Mouse (Mus musculus) limb, embryonic 12.5 days (tissue): ENCODE measurements at regions not wholly inside any gene's neighbourhood (a gene's known extent, or its start where the extent isn't known, plus 50 kb on each side); places are given as distances from the start of the nearest gene placed in this dataset.

Experiments
- ATAC-seq: fragments of 200-750 bp; cut with Nextera tagmentation; 2 replicates; pipeline ENCODE4 v1.8.0; 2017; ENCODE audit warnings: low read depth, moderate TSS enrichment; ENCODE audit not compliant: insufficient number of reproducible peaks, insufficient read depth, low FRiP score, low TSS enrichment
- H3K27ac ChIP-seq: fragments of 300-500 bp; sonication (generic); 2 replicates; pipeline ENCODE4 v1.5.1; 2016; ENCODE audit warnings: mild to moderate bottlenecking, moderate library complexity
- H3K27me3 ChIP-seq: fragments of 300-500 bp; sonication (generic); 2 replicates; pipeline ENCODE4 v1.6.1; 2016; ENCODE audit warnings: mild to moderate bottlenecking, moderate library complexity
- H3K36me3 ChIP-seq: fragments of 300-500 bp; sonication (generic); 2 replicates; pipeline ENCODE4 v1.6.1; 2016; ENCODE audit warnings: mild to moderate bottlenecking, moderate library complexity
- H3K4me1 ChIP-seq: fragments of 300-500 bp; sonication (generic); replicated peaks from 2 replicates; pipeline ENCODE4 v1.6.1; 2016
- H3K4me2 ChIP-seq: fragments of 300-500 bp; sonication (generic); 2 replicates; pipeline ENCODE4 v1.6.1; 2016; ENCODE audit warnings: mild to moderate bottlenecking, moderate library complexity
- H3K4me3 ChIP-seq: fragments of 300-500 bp; sonication (generic); replicated peaks from 2 replicates; pipeline ENCODE4 v1.5.1; 2016; ENCODE audit warnings: mild to moderate bottlenecking
- H3K9ac ChIP-seq: fragments of 300-500 bp; sonication (generic); replicated peaks from 2 replicates; pipeline ENCODE4 v1.6.1; 2016; ENCODE audit warnings: mild to moderate bottlenecking, moderate library complexity
- H3K9me3 ChIP-seq: fragments of 300-500 bp; sonication (generic); 2 replicates; pipeline ENCODE4 v1.6.1; 2016; ENCODE audit warnings: mild to moderate bottlenecking, moderate library complexity
- WGBS: fragments of 180-500 bp; shearing (Covaris S2); methylation state at CpG from one replicate; pipeline ENCODE4 v1.1.7; 2016; 5-methylcytosine and 5-hydroxymethylcytosine counted together

GRCm38 (mm10) chr16:76765536-76765935, 248.0 kb upstream of the Usp25 start:
- Histone ChIP-seq H3K4me2 (peak overlapping the region; percentile 23), H3K9me3 (no peaks in the 10 kb centered on the region), H3K27ac (no peak overlapping the region), H3K9ac (no peak overlapping the region), H3K36me3 (no peaks in the 10 kb centered on the region), H3K4me3 (no peak overlapping the region), H3K4me1 (peaks cover 9% of the 10 kb centered on the region; the same call in 1 of the 2 replicates), H3K27me3 (no peaks in the 10 kb centered on the region)
- WGBS: 11% methylated on average over 7 of the region's 7 CpGs
- ATAC-seq: no peak

DNA sequence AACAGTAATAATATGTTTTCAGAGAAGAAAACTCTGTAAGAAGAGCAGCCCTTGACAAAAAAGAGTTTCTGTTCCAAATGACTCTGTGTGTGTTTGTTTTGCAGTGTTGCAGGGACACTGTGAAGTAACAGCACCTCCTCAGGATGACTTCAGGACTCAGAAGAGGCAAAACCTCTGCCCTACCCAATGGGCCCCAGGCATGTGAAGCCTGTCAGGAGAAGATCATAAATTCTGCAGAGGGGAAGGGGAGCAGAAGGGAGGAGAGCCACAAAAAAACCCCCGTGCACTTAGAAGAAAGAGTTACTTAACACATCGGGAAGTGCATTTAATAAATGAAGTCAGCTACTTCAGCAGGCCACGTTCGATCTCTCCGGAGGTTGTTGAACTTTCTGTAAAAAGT, 248.5 kb upstream of the Usp25 start:
- H3K36me3 ChIP-seq: no peaks in the 10 kb centered on the region
- H3K4me2 ChIP-seq: peak overlapping the region; percentile 23
- WGBS: 18% methylated on average over 5 of the region's 5 CpGs
- H3K9ac ChIP-seq: no peak overlapping the region
- ATAC-seq: no peak
- H3K4me1 ChIP-seq: peaks cover 9% of the 10 kb centered on the region; the same call in 1 of the 2 replicates
- no peak overlapping the region for H3K4me3 ChIP-seq
- H3K9me3 ChIP-seq: no peaks in the 10 kb centered on the region
- no peak overlapping the region for H3K27ac ChIP-seq
- H3K27me3 ChIP-seq: no peaks in the 10 kb centered on the region

DNA sequence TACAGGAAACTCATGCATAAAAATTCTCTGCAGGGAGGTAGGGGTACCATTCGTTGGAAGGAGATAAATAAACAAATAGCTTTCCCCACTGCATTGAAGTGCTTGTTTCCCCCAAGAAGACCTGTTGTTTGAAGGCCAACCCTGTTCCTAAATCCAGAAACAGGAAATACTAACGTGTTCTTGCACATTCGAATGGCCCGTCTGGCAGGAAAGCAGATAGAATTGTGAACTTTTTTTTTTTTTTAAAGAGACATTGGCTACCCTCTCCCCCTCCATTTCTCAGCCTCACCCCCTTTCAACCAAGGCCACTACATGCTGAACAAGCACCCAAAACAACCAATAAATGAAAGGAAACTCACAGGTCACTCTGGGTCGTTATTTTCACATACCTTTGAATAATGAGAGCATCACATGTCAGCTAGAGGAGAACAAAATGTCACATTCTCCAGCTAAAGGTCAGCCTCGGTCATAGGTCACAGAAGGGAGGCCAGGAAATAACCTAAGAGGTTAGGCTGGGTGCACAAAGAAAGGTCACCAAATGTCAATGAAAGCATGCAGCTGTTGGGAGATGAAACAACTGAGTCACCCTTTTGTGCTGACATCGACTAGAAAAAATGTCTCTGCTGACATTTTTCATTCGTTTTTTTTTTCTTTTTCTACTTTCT, 250.8 kb upstream of the Usp25 start:
- H3K4me2 ChIP-seq: no peak overlapping the region
- no peaks in the 10 kb centered on the region for H3K9me3 ChIP-seq
- H3K9ac ChIP-seq: no peak overlapping the region
- H3K4me3 ChIP-seq: no peak overlapping the region
- H3K27me3 ChIP-seq: no peaks in the 10 kb centered on the region
- H3K27ac ChIP-seq: no peak overlapping the region
- peaks cover 9% of the 10 kb centered on the region; the same call in 1 of the 2 replicates for H3K4me1 ChIP-seq
- ATAC-seq: no peak
- H3K36me3 ChIP-seq: no peaks in the 10 kb centered on the region
- WGBS: 6% methylated on average over 8 of the region's 8 CpGs

DNA sequence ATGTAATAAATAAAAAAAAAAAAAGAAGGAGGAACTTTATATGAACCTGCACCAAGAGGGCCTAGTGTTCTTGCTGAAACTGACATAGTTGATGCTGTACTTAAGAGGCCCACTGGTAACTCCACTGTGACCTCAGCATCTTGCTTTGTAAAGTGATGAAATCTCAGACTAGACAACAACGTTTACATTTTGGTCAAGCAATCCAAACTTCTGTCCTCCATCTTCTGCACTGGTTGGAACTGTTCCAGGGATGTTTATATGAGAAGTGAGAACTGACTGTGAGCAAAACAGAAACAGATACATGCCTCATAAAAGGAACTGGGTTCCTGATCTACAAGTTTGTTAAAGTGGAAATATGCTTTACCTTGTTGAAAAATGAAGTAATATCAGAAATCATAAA, 251.7 kb upstream of the Usp25 start:
- no peak overlapping the region for H3K4me3 ChIP-seq
- no peak overlapping the region for H3K4me2 ChIP-seq
- H3K27ac ChIP-seq: no peak overlapping the region
- no peak for ATAC-seq
- H3K9ac ChIP-seq: no peak overlapping the region
- peaks cover 9% of the 10 kb centered on the region; the same call in 1 of the 2 replicates for H3K4me1 ChIP-seq
- H3K27me3 ChIP-seq: no peaks in the 10 kb centered on the region
- WGBS: 47% methylated on average over 1 of the region's 1 CpGs
- no peaks in the 10 kb centered on the region for H3K36me3 ChIP-seq
- H3K9me3 ChIP-seq: no peaks in the 10 kb centered on the region

DNA sequence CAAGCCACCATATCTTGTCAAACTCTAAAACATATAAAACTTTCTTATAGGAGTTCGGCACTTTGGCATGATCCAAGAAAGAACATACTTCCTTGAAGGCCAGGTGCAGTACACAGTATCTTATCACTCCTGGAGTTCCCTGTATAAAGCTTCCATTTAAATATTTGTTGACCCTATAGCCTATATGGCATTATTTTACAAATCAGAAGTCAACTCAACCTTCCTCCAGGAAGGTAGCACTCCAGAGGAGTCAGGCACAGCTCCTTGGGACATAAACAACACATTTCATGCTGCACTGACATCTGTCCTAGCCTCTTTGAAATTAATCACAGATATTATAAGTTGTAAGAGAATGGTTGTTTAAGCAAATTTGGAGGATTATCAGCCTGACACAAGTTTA, 252.5 kb upstream of the Usp25 start:
- Histone ChIP-seq H3K4me1 (peaks cover 9% of the 10 kb centered on the region; the same call in 1 of the 2 replicates), H3K9me3 (no peaks in the 10 kb centered on the region), H3K4me3 (no peak overlapping the region), H3K27ac (no peak overlapping the region), H3K4me2 (no peak overlapping the region), H3K36me3 (no peaks in the 10 kb centered on the region), H3K9ac (no peak overlapping the region), H3K27me3 (no peaks in the 10 kb centered on the region)
- WGBS: 92% methylated on average over 1 of the region's 1 CpGs
- ATAC-seq: no peak

GRCm38 (mm10) chr16:76754871-76755270, 258.6 kb upstream of the Usp25 start:
- no peak overlapping the region for H3K4me3 ChIP-seq
- H3K36me3 ChIP-seq: no peaks in the 10 kb centered on the region
- WGBS: 69% methylated on average over 3 of the region's 3 CpGs
- H3K27ac ChIP-seq: no peak overlapping the region
- no peak overlapping the region for H3K4me2 ChIP-seq
- H3K27me3 ChIP-seq: no peaks in the 10 kb centered on the region
- H3K9ac ChIP-seq: no peak overlapping the region
- H3K4me1 ChIP-seq: no peaks in the 10 kb centered on the region
- no peaks in the 10 kb centered on the region for H3K9me3 ChIP-seq
- no peak for ATAC-seq

GRCm38 (mm10) chr16:76746385-76746784, 267.1 kb upstream of the Usp25 start:
- no peaks in the 10 kb centered on the region for H3K27me3 ChIP-seq
- H3K27ac ChIP-seq: no peak overlapping the region
- H3K9me3 ChIP-seq: no peaks in the 10 kb centered on the region
- no peak overlapping the region for H3K4me3 ChIP-seq
- no peaks in the 10 kb centered on the region for H3K4me1 ChIP-seq
- H3K36me3 ChIP-seq: no peaks in the 10 kb centered on the region
- no peak overlapping the region for H3K9ac ChIP-seq
- 89% methylated on average over 3 of the region's 3 CpGs for WGBS
- no peak for ATAC-seq
- H3K4me2 ChIP-seq: no peak overlapping the region

GRCm38 (mm10) chr16:76741141-76741540, 272.4 kb upstream of the Usp25 start:
- H3K9me3 ChIP-seq: no peaks in the 10 kb centered on the region
- 61% methylated on average over 3 of the region's 3 CpGs for WGBS

GRCm38 (mm10) chr16:76725991-76726390, 287.5 kb upstream of the Usp25 start:
- Histone ChIP-seq H3K27ac (no peak overlapping the region), H3K4me1 (no peaks in the 10 kb centered on the region), H3K9me3 (no peaks in the 10 kb centered on the region), H3K27me3 (no peaks in the 10 kb centered on the region), H3K4me2 (no peak overlapping the region), H3K4me3 (no peak overlapping the region), H3K9ac (no peak overlapping the region), H3K36me3 (no peaks in the 10 kb centered on the region)
- 85% methylated on average over 4 of the region's 4 CpGs for WGBS
- no peak for ATAC-seq

More at GRCm38 (mm10) chr16:76741141-76741540, 272.4 kb upstream of the Usp25 start:
- H3K27ac ChIP-seq: no peak overlapping the region
- no peak overlapping the region for H3K4me2 ChIP-seq
- no peaks in the 10 kb centered on the region for H3K4me1 ChIP-seq
- H3K27me3 ChIP-seq: no peaks in the 10 kb centered on the region
- no peaks in the 10 kb centered on the region for H3K36me3 ChIP-seq
- ATAC-seq: no peak
- no peak overlapping the region for H3K9ac ChIP-seq
- no peak overlapping the region for H3K4me3 ChIP-seq

GRCm38 (mm10) chr16:76725271-76725670, 288.2 kb upstream of the Usp25 start:
- no peaks in the 10 kb centered on the region for H3K27me3 ChIP-seq
- no peak overlapping the region for H3K9ac ChIP-seq
- 35% methylated on average over 8 of the region's 8 CpGs for WGBS
- no peak overlapping the region for H3K27ac ChIP-seq
- H3K4me2 ChIP-seq: no peak overlapping the region
- H3K9me3 ChIP-seq: no peaks in the 10 kb centered on the region
- H3K36me3 ChIP-seq: no peaks in the 10 kb centered on the region
- H3K4me3 ChIP-seq: no peak overlapping the region
- no peaks in the 10 kb centered on the region for H3K4me1 ChIP-seq
- ATAC-seq: no peak

GRCm38 (mm10) chr16:76718809-76719208, 294.7 kb upstream of the Usp25 start:
- Histone ChIP-seq H3K36me3 (no peaks in the 10 kb centered on the region), H3K27ac (no peak overlapping the region), H3K4me2 (no peak overlapping the region), H3K27me3 (no peaks in the 10 kb centered on the region), H3K4me3 (no peak overlapping the region), H3K9ac (no peak overlapping the region), H3K4me1 (no peaks in the 10 kb centered on the region), H3K9me3 (no peaks in the 10 kb centered on the region)
- WGBS: 96% methylated on average over 1 of the region's 1 CpGs
- no peak for ATAC-seq

DNA sequence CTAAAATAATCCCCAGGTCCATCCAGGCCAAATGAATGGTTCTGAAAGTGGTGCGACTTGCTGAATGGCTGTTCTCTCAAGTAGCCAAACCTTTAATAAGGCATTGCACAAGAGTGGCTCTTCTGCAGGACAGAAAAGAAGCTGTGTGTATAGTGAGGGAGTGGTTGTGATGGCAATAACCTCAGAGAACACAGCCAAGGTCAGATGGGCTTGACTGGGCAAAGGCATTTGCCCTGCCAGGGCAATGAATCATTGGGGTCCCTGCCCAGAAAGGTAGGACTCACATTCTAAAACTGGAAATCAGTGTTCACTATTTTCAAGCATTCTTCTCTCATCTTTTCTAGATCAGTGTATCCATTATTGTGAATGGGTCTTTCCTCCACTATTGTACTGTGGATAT, 295.4 kb upstream of the Usp25 start:
- ATAC-seq: no peak
- Histone ChIP-seq H3K27ac (no peak overlapping the region), H3K4me2 (no peak overlapping the region), H3K9me3 (no peaks in the 10 kb centered on the region), H3K36me3 (no peaks in the 10 kb centered on the region), H3K4me3 (no peak overlapping the region), H3K27me3 (no peaks in the 10 kb centered on the region), H3K4me1 (no peaks in the 10 kb centered on the region), H3K9ac (no peak overlapping the region)
- 94% methylated on average over 1 of the region's 1 CpGs for WGBS
